Mouse (Mus musculus) forebrain, embryonic 10.5 days (tissue): Measurements from ENCODE around the gene Hist1h2bk. TPM values are rescaled to one million over a fixed set of nuclear protein-coding genes. Genes with fewer than 3 reads are reported as not detected.
"Not testable (repeated sequence)": the region's sequence is repeated elsewhere in the genome, so short reads cannot be mapped to it uniquely, and the experiment has no call there.

Experiments
- DNase-seq: peaks from one replicate; pipeline ENCODE4 v3.0.0-alpha.2; 2017; ENCODE audit warnings: low spot score; ENCODE audit errors: extremely low spot score
- H3K27ac ChIP-seq: fragments of 300-500 bp; sonication (generic); 2 replicates; pipeline ENCODE4 v1.5.1; 2016; ENCODE audit warnings: mild to moderate bottlenecking
- H3K27me3 ChIP-seq: fragments of 300-500 bp; sonication (generic); 2 replicates; pipeline ENCODE4 v1.6.1; 2016; ENCODE audit warnings: mild to moderate bottlenecking; ENCODE audit not compliant: poor library complexity, severe bottlenecking
- H3K36me3 ChIP-seq: fragments of 300-500 bp; sonication (generic); replicated peaks from 2 replicates; pipeline ENCODE4 v1.6.1; 2016; ENCODE audit warnings: mild to moderate bottlenecking, moderate library complexity
- H3K4me1 ChIP-seq: fragments of 300-500 bp; sonication (generic); 2 replicates; pipeline ENCODE4 v1.6.1; 2016
- H3K4me3 ChIP-seq: fragments of 300-500 bp; sonication (generic); 2 replicates; pipeline ENCODE4 v1.5.1; 2016; ENCODE audit warnings: mild to moderate bottlenecking, moderate library complexity
- H3K9me3 ChIP-seq: fragments of 300-500 bp; sonication (generic); 2 replicates; pipeline ENCODE4 v1.6.1; 2016; ENCODE audit warnings: mild to moderate bottlenecking, moderate library complexity
- WGBS: fragments of 180-500 bp; shearing (Covaris S2); methylation state at CpG from one replicate; pipeline ENCODE4 v1.1.7; 2016; 5-methylcytosine and 5-hydroxymethylcytosine counted together
- polyA plus RNA-seq: library from polyadenylated mRNA; unstranded; fragments of >200 nt; fragmentation: Nextera tagmentation; extraction: Ambion mirVana; gene quantifications from 2 replicates; pipeline ENCODE4 v1.2.1, GENCODE M21; 2016

Hist1h2bk gene
- polyA plus RNA-seq, 1 experiment from 2014 or later: 7.7 TPM

DNA sequence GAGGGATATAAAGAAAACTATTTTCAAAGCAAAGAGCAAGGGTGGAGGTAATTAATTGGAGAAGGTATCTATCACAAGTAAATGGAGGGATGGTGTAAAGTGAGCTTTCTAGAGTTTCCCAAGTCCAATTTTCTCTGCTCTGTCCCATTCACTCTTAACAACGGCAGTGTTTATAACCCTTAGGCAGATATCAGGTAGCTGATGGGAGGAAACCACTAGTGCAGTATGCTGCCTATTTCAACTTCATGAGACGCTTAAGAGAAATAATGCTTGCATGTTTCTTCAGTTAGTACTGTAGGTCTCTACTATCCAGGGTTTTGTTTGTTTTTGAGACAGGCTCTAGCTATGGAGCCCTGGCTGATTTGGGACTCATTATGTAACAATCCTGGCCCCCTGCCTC lies 1.7 kb downstream of the Hist1h2bk start:
- 84% methylated on average over 2 of the region's 2 CpGs for WGBS
- Histone ChIP-seq H3K4me1 (peaks cover 57% of the 10 kb centered on the region), H3K4me3 (peak overlapping the region; percentile 55), H3K9me3 (no peaks in the 10 kb centered on the region), H3K27ac (peak overlapping the region; percentile 96), H3K36me3 (no peaks in the 10 kb centered on the region), H3K27me3 (no peaks in the 10 kb centered on the region)
- DNase-seq: no peak

DNA sequence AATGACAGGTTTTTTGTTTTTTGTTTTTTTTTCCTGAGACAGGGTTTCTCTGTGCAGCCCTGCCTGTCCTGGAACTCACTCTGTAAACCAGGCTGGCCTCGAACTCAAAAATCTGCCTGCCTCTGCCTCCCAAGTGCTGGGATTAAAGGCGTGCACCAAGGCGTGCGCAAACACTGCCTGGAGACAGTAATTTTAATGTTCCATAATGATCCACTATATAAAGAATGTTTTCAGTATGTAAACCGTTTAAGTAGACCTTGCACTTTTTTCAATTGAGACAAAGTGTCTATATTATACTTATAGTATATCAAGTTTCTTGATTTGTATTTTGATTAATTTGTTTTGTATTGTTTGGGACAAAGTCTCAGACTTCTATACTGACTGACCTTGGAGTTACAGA lies 3.7 kb downstream of the Hist1h2bk start:
- DNase-seq: no peak
- no peaks in the 10 kb centered on the region for H3K27me3 ChIP-seq
- peak overlapping the region; percentile 96 for H3K27ac ChIP-seq
- no peaks in the 10 kb centered on the region for H3K36me3 ChIP-seq
- peaks cover 46% of the 10 kb centered on the region for H3K4me1 ChIP-seq
- H3K9me3 ChIP-seq: no peaks in the 10 kb centered on the region
- 73% methylated on average over 5 of the region's 5 CpGs for WGBS
- peak overlapping the region; percentile 60 for H3K4me3 ChIP-seq

DNA sequence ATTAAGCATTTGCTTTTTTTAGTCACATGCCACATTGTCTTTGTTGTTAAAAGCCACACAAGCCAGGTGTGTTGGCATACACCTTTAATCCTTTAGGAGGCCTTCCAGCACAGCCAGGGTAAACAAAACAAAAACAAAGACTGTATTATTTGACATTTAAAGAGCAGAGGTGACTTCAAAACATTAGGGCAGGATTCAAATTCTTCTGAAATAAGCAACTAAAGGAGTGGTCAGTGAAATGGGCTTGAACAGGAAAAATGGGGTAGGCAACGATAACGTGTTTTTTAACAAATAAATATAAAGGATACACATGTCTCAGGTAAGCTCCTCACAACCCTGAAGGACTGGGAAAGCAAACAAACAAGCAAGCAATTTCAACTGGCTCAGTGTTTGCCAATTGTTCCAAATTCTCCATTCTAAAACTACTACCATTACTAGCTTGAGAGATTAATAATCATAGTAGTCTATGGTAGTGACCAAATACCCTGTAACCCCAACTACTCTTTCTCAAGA lies 4.3 kb downstream of the Hist1h2bk start:
- WGBS: 8% methylated on average over 2 of the region's 2 CpGs
- H3K4me3 ChIP-seq: peak overlapping the region; percentile 60
- H3K27ac ChIP-seq: peak overlapping the region; percentile 96
- H3K4me1 ChIP-seq: peaks cover 50% of the 10 kb centered on the region
- no peaks in the 10 kb centered on the region for H3K27me3 ChIP-seq
- no peaks in the 10 kb centered on the region for H3K9me3 ChIP-seq
- DNase-seq: no peak
- no peaks in the 10 kb centered on the region for H3K36me3 ChIP-seq

DNA sequence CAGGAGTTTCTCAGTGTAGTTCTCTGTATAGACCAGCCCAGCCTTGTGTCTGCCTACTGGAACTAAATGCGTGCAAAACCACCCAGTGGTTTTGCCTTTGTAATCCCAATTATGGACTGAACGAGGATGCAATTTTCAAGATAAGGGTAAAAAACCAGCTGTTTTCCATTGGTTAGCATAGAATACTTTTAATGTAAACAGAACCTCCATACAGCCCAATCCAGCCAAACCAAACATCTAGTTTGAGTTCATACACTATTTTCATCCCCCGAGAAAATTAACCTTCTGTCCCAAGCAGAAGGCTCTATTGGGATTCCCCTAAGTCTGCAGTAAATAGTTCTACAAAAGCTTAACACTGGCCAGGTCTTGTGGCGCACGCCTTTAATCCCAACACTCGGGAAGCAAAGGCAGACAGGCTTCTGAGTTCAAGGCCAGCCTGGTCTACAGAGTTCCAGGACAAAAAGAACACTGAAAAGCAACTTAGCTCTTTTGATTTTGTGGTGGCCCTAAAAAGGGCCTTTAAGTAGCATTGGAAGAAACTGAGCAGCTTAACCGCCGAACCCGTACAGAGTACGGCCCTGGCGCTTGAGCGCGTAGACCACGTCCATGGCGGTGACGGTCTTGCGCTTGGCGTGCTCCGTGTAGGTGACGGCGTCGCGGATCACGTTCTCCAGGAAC lies 4.9 kb downstream of the Hist1h2bk start:
- Histone ChIP-seq H3K27me3 (no peaks in the 10 kb centered on the region), H3K36me3 (no peaks in the 10 kb centered on the region), H3K27ac (peak overlapping the region; percentile 96), H3K4me3 (peak overlapping the region; percentile 60), H3K9me3 (no peaks in the 10 kb centered on the region), H3K4me1 (peaks cover 54% of the 10 kb centered on the region)
- peak; percentile 68 for DNase-seq
- WGBS: under 1% methylated on average over 23 of the region's 24 CpGs

DNA sequence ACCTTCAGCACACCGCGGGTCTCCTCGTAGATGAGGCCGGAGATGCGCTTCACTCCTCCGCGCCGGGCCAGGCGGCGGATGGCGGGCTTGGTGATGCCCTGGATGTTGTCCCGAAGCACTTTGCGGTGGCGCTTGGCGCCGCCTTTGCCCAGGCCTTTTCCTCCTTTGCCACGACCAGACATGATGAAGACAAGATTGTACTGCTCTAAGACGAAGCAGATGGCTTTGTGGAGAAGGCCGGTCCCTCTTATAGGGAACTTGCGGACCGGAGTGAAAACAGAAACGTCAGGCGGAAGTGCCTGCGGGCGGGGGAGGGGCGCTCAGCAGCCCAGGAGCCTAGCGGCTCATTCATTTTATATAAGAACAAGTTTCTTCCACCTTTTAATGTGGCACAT lies 5.5 kb downstream of the Hist1h2bk start, which contains the start of gene Hist1h4i:
Gene Hist1h4i (minus strand): TSS at position 221 of the 395 bp plus-strand sequence.
- under 1% methylated on average over 26 of the region's 27 CpGs for WGBS
- H3K4me3 ChIP-seq: peak within 1 kb of the TSS; percentile 60

DNA sequence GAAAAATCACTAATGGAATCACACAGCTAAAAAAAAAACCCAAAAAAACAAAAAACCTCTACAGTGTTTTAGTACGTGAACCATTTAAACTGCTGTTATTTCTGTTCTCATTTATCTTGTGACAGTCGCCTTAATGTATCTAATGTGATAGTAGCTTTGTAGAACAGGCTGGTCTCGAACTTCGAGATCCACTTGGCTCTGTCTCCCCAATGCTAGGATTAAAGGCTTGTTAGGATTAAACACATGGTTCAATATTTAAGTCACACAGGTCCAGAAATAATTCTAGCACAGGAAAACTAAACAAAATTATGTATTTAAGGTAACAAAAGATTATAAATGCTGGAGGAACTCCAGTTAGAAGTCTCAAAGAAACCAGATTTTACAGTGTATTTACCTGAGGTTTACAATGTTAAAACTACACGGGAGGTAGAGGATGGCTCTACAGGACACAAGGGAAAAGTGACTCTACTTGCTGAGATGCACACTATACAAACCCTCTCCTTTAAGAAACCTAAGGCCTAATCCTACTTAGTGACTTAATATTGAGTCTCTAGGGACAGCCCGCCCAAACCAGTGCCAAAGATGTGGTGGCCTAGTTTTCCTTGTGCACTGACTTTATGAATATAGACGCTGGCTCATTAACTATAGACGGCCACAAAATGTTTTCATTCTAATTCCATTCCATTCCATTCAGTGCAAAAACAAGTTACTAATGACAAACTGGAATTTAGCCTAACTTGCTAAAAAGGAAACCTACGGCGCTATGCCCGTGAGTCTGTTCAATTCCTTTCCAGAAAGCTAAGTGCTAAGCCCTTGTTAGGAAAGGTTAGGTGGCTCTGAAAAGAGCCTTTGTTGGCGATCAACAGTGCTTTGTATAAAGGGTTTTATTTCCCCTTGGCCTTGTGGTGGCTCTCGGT lies 6.2 kb downstream of the Hist1h2bk start:
- H3K4me3 ChIP-seq: peak overlapping the region; percentile 60
- DNase-seq: peak; percentile 37
- no peaks in the 10 kb centered on the region for H3K36me3 ChIP-seq
- peak overlapping the region; percentile 96 for H3K27ac ChIP-seq
- H3K27me3 ChIP-seq: no peaks in the 10 kb centered on the region
- WGBS: 3% methylated on average over 13 of the region's 13 CpGs
- no peaks in the 10 kb centered on the region for H3K9me3 ChIP-seq
- peaks cover 46% of the 10 kb centered on the region for H3K4me1 ChIP-seq

More for the DNA sequence above, 5.5 kb downstream of the Hist1h2bk start, which contains the start of gene Hist1h4i:
- H3K27ac ChIP-seq: peak within 1 kb of the TSS; percentile 96
- peaks cover 54% of the 10 kb centered on the region for H3K4me1 ChIP-seq
- DNase-seq: peak; percentile 94
- H3K27me3 ChIP-seq, H3K9me3 ChIP-seq, H3K36me3 ChIP-seq: not testable (repeated sequence)

DNA sequence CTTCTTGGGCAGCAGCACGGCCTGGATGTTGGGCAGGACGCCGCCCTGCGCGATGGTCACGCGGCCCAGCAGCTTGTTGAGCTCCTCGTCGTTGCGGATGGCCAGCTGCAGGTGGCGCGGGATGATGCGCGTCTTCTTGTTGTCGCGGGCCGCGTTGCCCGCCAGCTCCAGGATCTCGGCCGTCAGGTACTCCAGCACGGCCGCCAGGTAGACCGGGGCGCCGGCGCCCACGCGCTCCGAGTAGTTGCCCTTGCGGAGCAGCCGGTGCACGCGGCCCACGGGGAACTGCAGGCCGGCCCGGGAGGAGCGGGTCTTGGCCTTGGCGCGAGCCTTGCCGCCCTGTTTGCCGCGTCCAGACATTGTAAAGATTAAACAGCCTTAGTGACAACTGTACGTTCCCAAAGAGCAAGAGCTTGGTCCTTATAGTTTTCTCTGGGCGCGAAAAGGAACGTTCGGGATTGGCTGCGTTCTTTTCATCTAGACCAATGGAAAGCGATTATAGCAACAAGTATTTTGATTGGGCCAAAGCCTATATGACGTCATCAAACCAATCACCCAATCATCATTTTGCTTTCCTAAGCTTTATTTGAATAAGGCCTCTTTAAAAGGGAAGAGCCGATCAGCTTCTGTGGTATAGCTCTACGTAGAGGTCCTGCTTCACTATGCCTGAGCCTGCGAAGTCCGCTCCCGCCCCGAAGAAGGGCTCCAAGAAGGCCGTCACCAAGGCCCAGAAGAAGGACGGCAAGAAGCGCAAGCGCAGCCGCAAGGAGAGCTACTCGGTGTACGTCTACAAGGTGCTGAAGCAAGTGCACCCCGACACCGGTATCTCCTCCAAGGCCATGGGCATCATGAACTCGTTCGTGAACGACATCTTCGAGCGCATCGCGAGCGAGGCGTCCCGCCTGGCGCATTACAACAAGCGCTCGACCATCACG lies 7.2 kb downstream of the Hist1h2bk start, which contains the start of the genes Hist1h2ag and Hist1h2bj:
Gene Hist1h2ag (minus strand): TSS at position 377 of the 935 bp plus-strand sequence.
Gene Hist1h2bj (plus strand): TSS at position 647 of the 935 bp plus-strand sequence.
- not testable (repeated sequence) for H3K9me3 ChIP-seq, H3K36me3 ChIP-seq, H3K27me3 ChIP-seq
- Histone ChIP-seq H3K4me3 (peak within 1 kb of the TSS; percentile 60), H3K27ac (peak within 1 kb of the TSS; percentile 96), H3K4me1 (peaks cover 39% of the 10 kb centered on the region)
- WGBS: under 1% methylated on average over 47 of the region's 80 CpGs
- peak; percentile 90 for DNase-seq

DNA sequence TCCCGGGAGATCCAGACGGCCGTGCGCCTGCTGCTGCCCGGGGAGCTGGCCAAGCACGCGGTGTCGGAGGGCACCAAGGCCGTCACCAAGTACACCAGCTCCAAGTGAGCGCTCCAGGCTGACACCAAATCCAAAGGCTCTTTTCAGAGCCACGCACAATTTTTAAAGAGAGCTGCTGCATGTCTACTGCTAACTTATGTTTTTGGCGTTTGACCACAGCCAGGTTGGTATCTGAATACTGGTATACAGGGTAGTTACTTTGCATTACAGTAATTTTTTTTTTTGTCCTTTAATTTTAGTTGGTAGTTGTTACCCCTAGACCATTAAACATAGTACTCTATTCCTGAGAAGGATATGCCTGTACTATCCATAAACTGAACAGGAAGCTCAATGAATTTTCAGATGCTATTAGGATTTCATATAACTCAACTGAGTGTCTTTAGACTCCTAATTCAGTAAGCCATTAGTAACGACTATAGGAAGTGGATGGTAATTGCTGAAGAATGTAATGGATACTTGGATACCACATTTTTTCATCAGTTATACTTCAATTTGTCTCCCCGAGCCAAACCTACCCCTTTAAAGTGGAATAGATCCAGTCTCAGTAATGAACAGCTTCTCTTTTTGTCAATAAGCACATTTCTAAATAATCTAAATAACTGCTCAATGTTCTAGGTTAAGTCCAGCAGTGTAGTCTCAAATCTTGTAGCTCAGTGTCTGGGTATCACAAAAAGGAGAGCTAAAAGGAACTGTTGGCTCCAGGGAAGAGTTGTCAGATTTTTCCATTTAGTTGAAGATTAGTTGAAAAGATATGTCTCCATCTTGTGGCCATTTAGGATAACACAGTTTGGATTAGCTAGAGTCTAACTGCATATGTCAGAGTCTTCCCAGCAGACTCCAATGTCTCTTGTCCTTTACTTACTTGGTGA lies 8.1 kb downstream of the Hist1h2bk start:
- H3K9me3 ChIP-seq: no peaks in the 10 kb centered on the region
- peak; percentile 41 for DNase-seq
- H3K27ac ChIP-seq: peak overlapping the region; percentile 86
- no peaks in the 10 kb centered on the region for H3K27me3 ChIP-seq
- H3K36me3 ChIP-seq: no peaks in the 10 kb centered on the region
- WGBS: 2% methylated on average over 13 of the region's 14 CpGs
- H3K4me1 ChIP-seq: peaks cover 35% of the 10 kb centered on the region
- H3K4me3 ChIP-seq: peak overlapping the region; percentile 52

DNA sequence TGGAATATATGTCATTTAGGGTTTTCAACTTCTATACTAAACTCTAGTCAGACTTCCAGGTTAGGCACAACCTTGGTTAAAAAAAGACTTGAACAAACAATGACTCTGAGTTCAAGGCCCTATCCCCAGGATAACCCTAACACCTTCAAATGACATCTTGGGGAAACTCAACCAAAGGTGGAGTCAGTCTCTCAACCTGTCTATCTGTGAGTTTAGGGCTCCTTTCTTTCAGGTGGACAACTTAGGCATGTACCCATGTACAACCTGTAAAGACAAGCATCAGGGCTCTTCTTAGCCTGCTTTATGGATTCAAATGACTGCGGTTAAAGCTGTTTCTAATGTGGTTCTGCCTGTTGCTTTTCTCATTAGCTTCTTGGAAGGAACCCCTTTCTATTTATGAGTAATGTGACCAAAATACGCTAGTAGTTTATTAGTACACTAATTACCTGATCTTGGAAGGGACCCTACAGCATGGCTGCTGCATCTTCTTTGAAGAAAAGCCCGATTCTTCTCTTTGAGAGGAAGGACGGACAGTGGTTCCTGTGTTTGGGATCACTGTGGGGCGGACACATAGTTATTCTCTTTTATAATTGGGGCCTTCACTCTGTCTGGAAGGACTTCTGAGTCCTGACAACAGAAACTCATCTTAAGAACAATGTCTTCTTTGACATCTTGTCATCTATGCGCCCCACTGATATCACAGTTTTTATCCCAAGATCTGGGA lies 8.9 kb downstream of the Hist1h2bk start:
- no peaks in the 10 kb centered on the region for H3K9me3 ChIP-seq
- no peak for DNase-seq
- H3K4me1 ChIP-seq: peaks cover 40% of the 10 kb centered on the region
- H3K27me3 ChIP-seq: no peaks in the 10 kb centered on the region
- 0 out of 2 replicates have a peak overlapping the region, but pooled peaks have one; percentile 86 for H3K27ac ChIP-seq
- peak overlapping the region; percentile 52 for H3K4me3 ChIP-seq
- WGBS: 83% methylated on average over 6 of the region's 6 CpGs
- no peaks in the 10 kb centered on the region for H3K36me3 ChIP-seq

DNA sequence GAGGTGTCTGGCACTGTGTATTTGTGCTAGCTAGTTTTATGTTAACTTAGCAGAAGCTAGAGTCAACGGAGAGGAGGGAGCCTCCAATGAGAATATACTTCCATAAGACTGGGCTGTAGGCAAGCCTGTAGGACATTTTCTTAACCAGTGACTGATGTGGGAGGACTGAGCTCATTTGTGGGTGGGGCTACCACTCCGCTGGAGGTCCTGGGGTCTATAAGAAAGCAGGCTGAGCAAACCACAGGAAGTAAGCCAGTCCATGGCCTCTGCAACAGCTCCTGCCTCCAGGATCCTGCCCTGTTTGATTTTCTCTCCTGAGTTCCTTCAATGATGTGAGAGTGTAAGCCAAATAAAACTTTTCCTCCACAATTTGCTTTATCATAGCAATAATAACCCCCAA lies 9.6 kb downstream of the Hist1h2bk start:
- DNase-seq: no peak
- H3K27me3 ChIP-seq: no peaks in the 10 kb centered on the region
- H3K9me3 ChIP-seq: no peaks in the 10 kb centered on the region
- no peaks in the 10 kb centered on the region for H3K36me3 ChIP-seq
- WGBS: 61% methylated on average over 2 of the region's 2 CpGs
- no peak overlapping the region for H3K4me3 ChIP-seq
- 0 out of 2 replicates have a peak overlapping the region, but pooled peaks have one; percentile 5 for H3K27ac ChIP-seq
- peaks cover 40% of the 10 kb centered on the region for H3K4me1 ChIP-seq

DNA sequence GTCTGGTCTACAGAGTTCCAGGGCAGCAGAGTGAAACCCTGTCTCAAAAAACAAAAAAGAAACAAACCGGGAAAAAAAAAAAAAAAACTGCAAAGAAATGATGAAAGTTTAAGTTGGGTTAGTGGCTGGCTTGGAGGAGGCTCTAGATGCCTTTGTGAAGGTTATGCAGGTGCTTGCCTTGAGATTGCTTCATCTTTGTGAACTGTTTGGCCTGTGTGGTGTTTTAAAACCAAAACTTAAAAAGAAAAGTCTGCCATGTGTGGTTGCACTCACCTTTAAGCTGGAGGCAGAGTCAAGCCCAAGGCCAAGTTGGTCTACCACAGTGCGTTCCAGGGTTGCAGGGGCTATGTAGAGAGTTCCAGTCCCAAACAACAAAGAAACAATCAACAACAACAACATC lies 13.4 kb downstream of the Hist1h2bk start:
- Histone ChIP-seq H3K27me3 (no peaks in the 10 kb centered on the region), H3K4me1 (peaks cover 33% of the 10 kb centered on the region), H3K36me3 (no peaks in the 10 kb centered on the region), H3K4me3 (no peak overlapping the region), H3K27ac (no peak overlapping the region), H3K9me3 (no peaks in the 10 kb centered on the region)
- no peak for DNase-seq
- WGBS: 77% methylated on average over 2 of the region's 2 CpGs
